Mouse (Mus musculus): ENCODE measurements around the gene Mpz.

Gene Mpz

DNA sequence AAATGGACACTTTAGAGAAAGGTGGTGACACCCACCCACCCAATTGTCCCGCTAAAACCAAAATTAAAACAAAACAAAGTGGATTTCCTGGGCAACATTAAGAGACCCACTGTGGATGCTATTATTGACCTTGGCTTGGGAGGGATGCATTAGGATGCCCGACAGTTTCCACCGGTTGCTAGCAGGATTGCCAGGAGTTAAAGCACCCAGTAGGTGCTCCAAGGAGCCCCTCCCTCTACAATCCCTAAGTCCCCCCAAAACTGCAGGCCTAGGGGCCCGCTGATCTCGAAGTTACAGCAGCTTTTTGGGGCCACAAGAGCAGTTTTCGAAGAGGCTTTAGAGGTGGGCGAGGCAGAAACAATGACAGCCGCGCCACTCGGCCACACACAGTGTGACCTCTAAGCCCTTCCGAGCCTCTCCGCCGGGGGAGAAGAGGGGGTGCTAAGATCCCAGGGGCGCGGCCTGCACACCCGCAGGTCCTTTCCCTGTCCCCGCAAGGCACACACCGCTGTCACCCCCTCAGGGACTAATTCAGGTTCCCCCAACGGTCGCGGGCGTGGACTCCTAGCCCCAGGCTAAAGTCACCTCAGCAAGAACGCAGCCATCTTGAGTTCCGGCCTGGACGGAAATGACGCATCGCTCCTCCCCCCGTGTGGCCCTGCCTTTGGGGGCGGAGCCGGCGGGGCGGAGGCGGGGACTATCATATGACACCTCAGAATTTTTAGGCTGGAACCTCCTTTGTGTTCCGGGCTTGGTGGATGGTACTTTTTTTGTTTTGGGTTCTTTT lies at the start of gene Mpz, which contains the start of gene Sdhc:
Gene Mpz, plus strand, starts transcription at position 738 of the 787 bp plus-strand sequence.
Gene Sdhc, minus strand, starts transcription at position 630 of the 787 bp plus-strand sequence.
- peak; percentile 96 for DNase-seq (ENCODE audit: low spot score)

DNA sequence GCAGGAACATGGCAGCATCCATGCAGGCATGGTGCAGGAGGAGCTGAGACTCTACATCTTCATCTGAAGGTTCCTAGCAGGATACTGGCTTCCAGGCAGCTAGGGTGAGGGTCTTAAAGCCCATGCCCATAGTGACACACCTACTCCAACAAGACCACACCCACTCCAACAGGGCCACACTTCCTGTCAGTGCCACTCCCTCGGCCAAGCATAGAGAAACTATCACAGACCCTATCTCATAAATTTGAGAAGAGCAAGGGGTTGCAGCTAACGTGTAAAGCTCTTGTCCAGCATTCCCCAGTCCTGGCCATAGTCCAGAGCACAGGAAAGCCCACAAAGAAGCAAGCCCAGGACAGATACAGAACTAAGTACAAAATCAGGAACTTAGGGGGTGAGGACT lies 49.5 kb upstream of the Mpz start:
- no peak for DNase-seq (ENCODE audit: low spot score)

GRCm38 (mm10) chr1:171101733-171102546 lies 48.6 kb upstream of the Mpz start:
- DNase-seq (ENCODE audit: low spot score), result peak; percentile 83

- peak; percentile 80 for DNase-seq (ENCODE audit: low spot score)
These were observed 47.8 kb upstream of the Mpz start for GRCm38 (mm10) chr1:171102547-171103177.

- peak; percentile 65 for DNase-seq (ENCODE audit: low spot score)
These were observed 47.2 kb upstream of the Mpz start for GRCm38 (mm10) chr1:171103179-171103840.

- no peak for DNase-seq (ENCODE audit: low spot score)
These were observed 45.3 kb upstream of the Mpz start for GRCm38 (mm10) chr1:171105226-171105625.

GRCm38 (mm10) chr1:171109620-171110019 lies 40.9 kb upstream of the Mpz start:
- no peak for DNase-seq (ENCODE audit: low spot score)

DNA sequence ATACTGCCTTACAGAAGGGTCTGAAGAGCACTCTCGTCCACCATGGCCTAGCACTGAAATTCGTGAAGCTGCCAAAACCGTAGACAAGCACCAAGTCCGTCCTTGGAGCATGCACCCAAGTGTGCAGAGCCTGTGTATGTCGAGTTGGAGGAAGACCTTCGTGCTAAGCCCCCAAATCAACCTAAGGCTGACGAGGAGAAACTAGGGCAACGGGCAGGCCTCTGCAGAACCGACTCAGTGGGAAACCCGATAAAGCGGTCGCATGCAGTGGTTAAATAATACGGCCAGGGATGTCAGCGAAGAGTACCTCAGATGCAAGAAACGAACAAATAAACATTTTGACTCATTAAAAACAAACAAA lies 39.9 kb upstream of the Mpz start:
- DNase-seq (ENCODE audit: low spot score), result no peak

DNA sequence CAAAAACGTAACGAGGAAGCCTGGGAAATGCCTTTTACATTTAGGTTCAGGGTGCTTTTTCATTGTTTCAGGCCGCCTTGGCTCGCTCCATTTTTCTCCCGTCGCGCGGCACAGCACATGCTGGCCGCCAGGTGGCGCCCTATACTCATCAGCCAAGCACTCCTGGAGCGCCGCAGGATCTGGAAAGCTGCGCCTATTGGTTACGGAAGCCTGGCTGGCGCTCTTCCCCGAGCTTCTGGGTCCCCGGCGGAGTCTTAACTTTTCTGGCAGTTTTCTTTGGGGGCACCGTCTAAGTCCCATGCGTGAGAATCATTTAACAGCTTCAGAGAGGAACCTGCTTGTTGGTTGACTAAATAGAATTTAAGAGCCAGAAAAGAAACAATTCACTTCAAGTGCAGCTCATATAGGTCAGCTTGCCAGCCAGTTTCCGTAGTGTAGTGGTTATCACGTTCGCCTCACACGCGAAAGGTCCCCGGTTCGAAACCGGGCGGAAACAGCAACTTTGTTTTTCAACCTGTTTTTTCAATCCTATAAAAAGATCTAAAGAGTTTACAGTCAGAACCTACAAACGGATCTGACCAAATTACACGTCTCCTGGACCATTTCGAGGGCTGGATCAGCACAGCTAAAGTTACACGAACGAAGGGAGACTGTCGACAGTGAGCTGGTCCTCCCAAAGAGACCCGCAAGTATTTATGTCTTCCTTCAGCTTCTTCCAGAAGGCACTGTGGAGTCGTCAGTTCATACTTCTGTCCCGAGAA lies 39.3 kb upstream of the Mpz start:
- DNase-seq (ENCODE audit: low spot score), result peak; percentile 91

DNA sequence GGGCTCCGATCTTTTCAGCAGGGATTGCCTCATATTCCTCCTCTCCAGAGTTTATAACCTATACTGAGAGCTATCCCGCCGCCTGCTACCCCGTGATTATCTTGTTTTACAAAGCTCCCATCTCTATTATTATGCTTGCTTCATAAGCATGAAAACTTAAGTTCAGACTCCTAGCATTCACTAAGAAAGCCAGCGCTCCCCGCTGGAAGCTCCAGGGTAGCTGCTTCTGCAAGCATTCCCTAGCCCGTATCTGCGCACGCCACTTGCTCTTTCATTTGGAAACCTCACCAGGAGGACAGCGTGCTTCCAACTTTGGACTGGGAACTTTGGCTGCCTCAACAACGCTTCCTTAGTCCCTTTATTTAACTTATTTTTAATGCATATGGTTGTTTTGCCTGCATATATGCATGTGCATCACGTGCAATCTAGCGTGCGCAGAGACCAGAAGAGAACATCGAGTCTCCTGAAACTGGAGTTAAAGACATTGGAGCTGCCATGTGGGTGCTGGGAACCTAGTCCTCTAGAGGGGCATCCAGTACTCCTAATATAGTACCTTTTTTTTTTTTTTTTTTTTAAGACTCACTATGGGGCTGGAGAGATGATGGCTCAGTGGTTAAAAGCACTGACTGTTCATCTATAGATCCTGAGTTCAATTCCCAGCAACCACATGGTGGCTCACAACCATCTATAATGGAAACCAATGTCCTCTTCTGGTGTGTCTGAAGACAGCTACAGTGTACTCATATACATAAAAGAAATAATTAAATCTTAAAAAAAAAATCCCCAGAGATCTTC lies 38.5 kb upstream of the Mpz start:
- DNase-seq (ENCODE audit: low spot score), result peak; percentile 56

- no peak for DNase-seq (ENCODE audit: low spot score)
These were observed 37.5 kb upstream of the Mpz start for GRCm38 (mm10) chr1:171112986-171113385.

- peak; percentile 64 for DNase-seq (ENCODE audit: low spot score)
These were observed 36.6 kb upstream of the Mpz start, which contains the start of gene Cfap126 for GRCm38 (mm10) chr1:171113873-171114299. Gene Cfap126, plus strand, starts transcription at chr1:171113918.

DNA sequence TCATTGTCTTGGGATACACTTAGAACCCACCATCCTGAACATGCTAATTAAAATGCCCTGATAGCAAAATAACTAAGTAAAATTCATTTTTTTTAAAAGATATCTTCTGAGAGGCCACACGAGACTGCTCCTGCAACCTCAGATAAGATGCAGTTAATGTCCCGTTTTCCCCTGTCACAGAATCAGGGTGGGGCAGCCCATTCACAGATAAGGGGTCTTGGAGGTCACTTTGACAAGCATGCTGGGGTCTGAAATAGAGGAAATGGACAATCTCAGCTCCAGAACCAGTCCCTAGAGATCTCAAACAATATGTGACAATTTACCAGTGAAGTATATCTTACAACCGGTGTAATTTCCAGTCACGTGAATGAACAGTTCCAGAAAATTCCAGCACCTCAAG lies 34.2 kb upstream of the Mpz start:
- no peak for DNase-seq (ENCODE audit: low spot score)

DNA sequence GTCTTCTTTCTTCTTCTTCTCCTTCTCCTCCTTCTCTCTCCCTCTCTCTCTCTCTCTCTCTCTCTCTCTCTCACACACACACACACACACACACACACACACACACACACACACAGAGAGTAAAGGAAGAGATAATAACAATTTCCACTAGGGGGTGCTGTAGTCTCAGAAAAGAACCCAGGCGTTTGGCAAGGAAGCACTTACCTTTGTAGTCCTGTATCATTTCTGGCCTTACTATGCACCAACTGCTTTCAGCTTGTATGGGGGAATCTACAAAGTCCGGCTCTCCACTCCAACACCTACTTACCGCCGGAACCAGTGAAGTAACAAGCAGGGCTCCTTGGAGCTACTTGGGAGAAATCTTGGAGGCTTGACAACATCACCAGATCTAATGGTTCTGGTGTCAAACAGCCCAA lies 32.2 kb upstream of the Mpz start:
- peak; percentile 91 for DNase-seq (ENCODE audit: low spot score)

- DNase-seq (ENCODE audit: low spot score), result no peak
These were observed 31.5 kb upstream of the Mpz start for GRCm38 (mm10) chr1:171118996-171119395.

DNA sequence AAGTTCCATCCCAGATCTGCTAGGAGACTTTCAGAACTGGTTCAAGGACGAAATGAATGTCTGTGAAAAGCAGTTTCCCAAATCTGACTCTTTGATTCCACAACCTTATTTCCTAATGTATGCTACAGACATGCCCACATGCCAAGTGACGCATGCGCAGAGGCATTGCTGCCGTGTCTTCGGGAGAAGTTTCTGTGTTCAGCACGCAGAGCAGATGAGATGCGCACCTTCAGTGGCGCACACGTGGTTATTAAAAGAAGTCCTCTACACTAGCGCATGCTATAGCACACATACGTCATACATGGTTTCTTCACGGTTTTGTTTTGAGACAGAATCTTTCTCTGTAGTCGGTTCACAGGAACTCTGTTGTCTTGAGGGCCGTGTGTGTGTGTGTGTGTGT lies 31.1 kb upstream of the Mpz start:
- DNase-seq (ENCODE audit: low spot score), result no peak

- DNase-seq (ENCODE audit: low spot score), result peak; percentile 50
These were observed 29.6 kb upstream of the Mpz start for GRCm38 (mm10) chr1:171120893-171121292.

GRCm38 (mm10) chr1:171121839-171122238 lies 28.7 kb upstream of the Mpz start:
- DNase-seq (ENCODE audit: low spot score), result no peak

- DNase-seq (ENCODE audit: low spot score), result no peak
These were observed 27.6 kb upstream of the Mpz start for GRCm38 (mm10) chr1:171122932-171123331.

- DNase-seq (ENCODE audit: low spot score), result peak; percentile 65
These were observed 26.1 kb upstream of the Mpz start for GRCm38 (mm10) chr1:171124398-171124797.

All from c-Kit-positive CD71-positive TER-119-positive erythroid progenitor cells, embryonic 14.5 days (primary cell).